Comparison of ENCODE assay signal across 22 mouse cellular contexts in genomic region chr3:95047914-95048313, GRCm38 (mm10).
"Had no signal": no experiment of that assay in that cellular context is flagged by ENCODE, and none has a peak within 500 bp of the region (broad histone marks: within the 10 kb centered on the region; RNA-seq: fewer than 3 reads in every experiment).

No protein-coding gene starts in this region.

- H3K4me3 ChIP-seq: limb, embryonic 10.5 days; limb, embryonic 13.5 days; liver, embryonic 12.5 days; lung, embryonic 15.5 days; megakaryocyte, embryonic 14.5 days; midbrain, embryonic 10.5 days; neural tube, embryonic 12.5 days; neural tube, embryonic 15.5 days had no signal

- H3K27ac ChIP-seq: limb, embryonic 10.5 days; limb, embryonic 13.5 days; lung, embryonic 15.5 days; midbrain, embryonic 10.5 days; neural tube, embryonic 12.5 days; neural tube, embryonic 15.5 days; stomach, postnatal 0 days had no signal

- H3K4me1 ChIP-seq: neural tube, embryonic 12.5 days had no signal

- H3K4me2 ChIP-seq: limb, embryonic 13.5 days; liver, embryonic 12.5 days; lung, embryonic 15.5 days; neural tube, embryonic 12.5 days; neural tube, embryonic 15.5 days had no signal

- H3K9me3 ChIP-seq: limb, embryonic 10.5 days; limb, embryonic 13.5 days; liver, embryonic 12.5 days; lung, embryonic 15.5 days; megakaryocyte, embryonic 14.5 days; midbrain, embryonic 10.5 days; neural tube, embryonic 12.5 days; neural tube, embryonic 15.5 days had no signal

- H3K9ac ChIP-seq: limb, embryonic 13.5 days; liver, embryonic 12.5 days; lung, embryonic 15.5 days; neural tube, embryonic 12.5 days; neural tube, embryonic 15.5 days had no signal

- H3K36me3 ChIP-seq: limb, embryonic 10.5 days; limb, embryonic 13.5 days; liver, embryonic 12.5 days; lung, embryonic 15.5 days; midbrain, embryonic 10.5 days; neural tube, embryonic 12.5 days; neural tube, embryonic 15.5 days had no signal

- DNase-seq: kidney, adult 9 months; kidney, postnatal 14 days; kidney, postnatal 4 days; layer of hippocampus, adult 9-11 months; liver; lung, postnatal 10 days; lung, postnatal 36 days; midbrain, embryonic 14.5 days; right cerebral cortex, adult 18-20 months; right cerebral cortex, postnatal 14 days; right cerebral cortex, postnatal 4 days; thymus, adult 18-20 months; thymus, postnatal 36 days had no signal

- ATAC-seq: liver, embryonic 12.5 days had no signal

- H3K27me3 ChIP-seq: limb, embryonic 13.5 days; lung, embryonic 15.5 days; megakaryocyte, embryonic 14.5 days; neural tube, embryonic 12.5 days; neural tube, embryonic 15.5 days had no signal
